In genomic region chr7:19458591-19459111, GRCm38 (mm10) we compare ENCODE assay signal across 7 mouse cellular contexts. TPM values are rescaled to one million over a fixed set of nuclear protein-coding genes. Genes with fewer than 3 reads are reported as not detected.
DNase-seq lines count a peak whose midpoint lies in the region; ATAC-seq lines count a peak whose summit lies in the region.

Gene Mark4, minus strand, starts transcription at chr7:19458821.

- H3K27me3 ChIP-seq in intestine, embryonic 15.5 days (replicated peaks) = no peaks in the 10 kb centered on the region
- H3K27me3 ChIP-seq in midbrain, embryonic 11.5 days (ENCODE audit: control insufficient read depth, insufficient read depth, low read length) = no peaks in the 10 kb centered on the region

- peak within 1 kb of the TSS; percentile 95 for H3K4me2 ChIP-seq in intestine, embryonic 15.5 days (replicated peaks)
- peak within 1 kb of the TSS; percentile 86 for H3K4me2 ChIP-seq in midbrain, embryonic 11.5 days

- no peaks in the 10 kb centered on the region for H3K9me3 ChIP-seq in intestine, embryonic 15.5 days
- H3K9me3 ChIP-seq in midbrain, embryonic 11.5 days (ENCODE audit: control insufficient read depth, low read length) = no peaks in the 10 kb centered on the region

- intact Hi-C loops in gastrocnemius, postnatal 36 days (cut with DNase I) = no loop called here
- intact Hi-C loops in left cerebral cortex, postnatal 4 days (cut with DNase I) = no loop called here

- peak; percentile 92 for ATAC-seq in intestine, embryonic 15.5 days
- peak; percentile 86 for ATAC-seq in midbrain, embryonic 11.5 days (ENCODE audit: low FRiP score)

- peak; percentile 72 for DNase-seq in adrenal gland, adult 8-10 months
- DNase-seq in embryo, embryonic 11 days = peak; percentile 91
- DNase-seq in gastrocnemius, postnatal 36 days = peak; percentile 64 to 71
- DNase-seq in left cerebral cortex, postnatal 4 days = peak; percentile 84
- DNase-seq in midbrain, embryonic 11.5 days (ENCODE audit: low spot score, missing footprints) = peak; percentile 99
- DNase-seq in skeletal muscle tissue, adult 2 months (ENCODE audit: low read depth, low spot score) = peak; percentile 64

- H3K4me3 ChIP-seq in intestine, embryonic 15.5 days (replicated peaks) = peak within 1 kb of the TSS; percentile 92
- peak within 1 kb of the TSS; percentile 73 for H3K4me3 ChIP-seq in midbrain, embryonic 11.5 days (ENCODE audit: low read depth, low read length)

- H3K27ac ChIP-seq in intestine, embryonic 15.5 days = peak within 1 kb of the TSS; percentile 71
- peak within 1 kb of the TSS; percentile 72 for H3K27ac ChIP-seq in midbrain, embryonic 11.5 days (ENCODE audit: low read depth, low read length)

- H3K4me1 ChIP-seq in intestine, embryonic 15.5 days (replicated peaks) = peaks cover 16% of the 10 kb centered on the region
- H3K4me1 ChIP-seq in midbrain, embryonic 11.5 days (ENCODE audit: control insufficient read depth, insufficient read depth, low read length) = peaks cover 12% of the 10 kb centered on the region

- WGBS in intestine, embryonic 15.5 days = 1% methylated on average over 20 of the region's 42 CpGs
- under 1% methylated on average over 19 of the region's 42 CpGs for WGBS in midbrain, embryonic 11.5 days

- peaks cover 3% of the 10 kb centered on the region; the same call in 1 of the 2 replicates for H3K36me3 ChIP-seq in intestine, embryonic 15.5 days
- H3K36me3 ChIP-seq in midbrain, embryonic 11.5 days (ENCODE audit: control insufficient read depth, insufficient read depth, low read length) = no peaks in the 10 kb centered on the region

- peak within 1 kb of the TSS; percentile 90 for H3K9ac ChIP-seq in intestine, embryonic 15.5 days
- peak within 1 kb of the TSS; percentile 73 for H3K9ac ChIP-seq in midbrain, embryonic 11.5 days (ENCODE audit: low read length)

RNA-seq across cellular contexts. Expression of gene Mark4, which starts in this region (rescaled TPM):
- 10 to 100 TPM; 44.4 to 53.9 (median 47.6) TPM for total RNA-seq in adrenal gland, adult 8-10 months (2022)
- total RNA-seq in gastrocnemius, postnatal 36 days (2021) = 10 to 100 TPM; 14.9 to 15.5 TPM
- 5.8 and 6.1 TPM in 2 replicates for polyA plus RNA-seq in intestine, embryonic 15.5 days (2015; fragmentation: Nextera tagmentation; extraction: Ambion mirVana)
- 100 to 1,000 TPM; 118 to 119 TPM for total RNA-seq in left cerebral cortex, postnatal 4 days (2021)
- polyA plus RNA-seq in midbrain, embryonic 11.5 days (2014; fragmentation: Nextera tagmentation; extraction: Ambion mirVana) = 8.9 and 10.7 TPM in 2 replicates

Comparison
In these comparisons a context has a peak if more than half of its experiments do, and no peak if none do; other contexts are left out.
1. Peak in every context shown above with its lines: DNase-seq, ATAC-seq, H3K4me3 ChIP-seq and H3K27ac ChIP-seq.